Mouse (Mus musculus) embryo, embryonic 10.5 days (tissue): ENCODE data around the gene Robo1.
A peak's percentile ranks its signal among the peaks of the same experiment; 100 is the strongest.

Experiments used
- DNase-seq: peaks from one replicate; pipeline ENCODE4 v3.0.0-alpha.2; 2015; ENCODE audit warnings: low spot score

Gene Robo1

DNA sequence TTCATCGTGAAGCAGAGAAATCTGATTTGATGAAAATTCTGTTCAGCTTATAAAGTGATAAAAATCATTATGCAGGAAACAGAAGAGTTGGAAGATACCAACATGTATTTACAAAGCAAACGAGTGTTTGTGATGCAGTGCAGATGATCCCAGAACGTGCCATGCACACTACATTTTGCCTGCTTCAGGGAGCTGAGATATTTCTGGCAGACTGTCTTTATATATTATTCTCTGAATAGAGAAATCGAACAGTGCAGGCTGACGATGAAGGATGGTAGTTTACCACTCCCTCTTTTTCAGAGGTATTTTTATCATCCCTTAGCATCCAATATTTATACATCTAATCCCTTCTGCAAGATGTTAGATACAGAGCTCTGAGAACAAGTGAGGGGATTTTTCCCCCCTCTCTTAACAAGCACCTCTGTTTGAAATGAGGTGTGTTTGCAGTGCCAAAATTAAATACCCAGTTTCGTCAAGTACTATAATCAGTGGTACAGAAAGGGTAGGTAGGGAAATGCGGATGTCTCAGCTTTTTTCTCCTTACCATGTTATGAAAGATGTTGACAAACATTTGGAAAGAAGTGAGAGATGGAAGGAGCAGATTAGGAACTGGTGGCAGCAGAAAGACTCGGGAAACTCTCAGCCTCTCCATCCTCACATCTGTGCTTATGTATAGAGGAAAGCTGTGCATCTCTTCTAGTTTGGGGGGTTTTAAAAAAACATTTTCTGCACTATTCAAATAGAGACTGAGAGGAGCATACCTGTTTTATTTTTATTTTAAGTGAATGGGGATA, at the start of gene Robo1:
Gene Robo1 (plus strand): TSS at position 770 of the 794 bp plus-strand sequence.
- DNase-seq = no peak

DNA sequence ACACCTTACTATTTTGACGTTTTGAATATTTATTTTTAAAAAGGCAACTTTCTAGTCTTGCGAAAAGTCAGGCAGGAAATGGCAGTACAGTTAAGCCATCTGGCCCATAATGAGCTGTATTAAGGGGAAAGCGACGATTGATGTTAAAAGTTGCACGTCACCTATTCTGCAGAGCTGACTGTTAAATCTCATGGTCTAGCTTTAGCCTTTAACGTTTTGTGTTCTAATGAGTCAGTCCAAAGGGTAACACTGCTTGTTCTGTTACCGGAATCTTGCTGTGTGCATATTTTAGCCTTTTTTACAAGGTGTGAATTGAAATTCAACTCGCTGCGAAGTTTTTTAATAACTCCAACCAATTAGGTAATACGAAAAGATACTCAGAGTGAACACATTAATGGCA, 40.3 kb upstream of the Robo1 start:
- no peak for DNase-seq

DNA sequence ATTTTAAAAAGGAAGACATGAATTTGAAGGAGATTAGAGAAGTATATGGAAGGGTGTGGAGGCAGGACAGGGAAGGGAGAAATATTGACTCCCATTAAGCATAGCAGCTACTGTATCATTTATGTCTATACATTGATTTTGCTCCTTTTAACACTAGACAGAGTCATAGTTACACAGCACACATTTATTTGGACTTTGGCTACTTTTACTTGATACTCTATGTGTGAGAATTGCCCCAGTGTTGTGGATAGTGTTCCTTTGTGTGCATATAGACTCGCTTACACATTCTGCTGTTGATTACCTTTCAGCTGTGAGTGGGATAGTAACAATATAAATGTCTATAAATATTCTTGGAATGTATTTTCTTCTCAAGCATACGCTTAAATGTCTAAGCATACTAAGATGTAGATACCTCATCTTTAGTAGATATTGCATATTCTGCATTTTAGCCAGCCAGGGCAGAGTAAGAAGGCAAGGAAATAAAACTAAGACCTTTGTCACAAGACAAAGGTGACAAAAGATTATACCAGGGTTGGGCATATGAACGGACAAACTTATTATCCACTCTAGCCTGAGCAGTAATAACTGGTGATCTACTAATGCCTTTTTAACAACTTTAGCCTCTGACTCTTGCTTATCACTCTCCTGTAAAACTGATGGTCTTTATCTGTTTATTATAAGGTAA, 31.6 kb upstream of the Robo1 start:
- no peak for DNase-seq

DNA sequence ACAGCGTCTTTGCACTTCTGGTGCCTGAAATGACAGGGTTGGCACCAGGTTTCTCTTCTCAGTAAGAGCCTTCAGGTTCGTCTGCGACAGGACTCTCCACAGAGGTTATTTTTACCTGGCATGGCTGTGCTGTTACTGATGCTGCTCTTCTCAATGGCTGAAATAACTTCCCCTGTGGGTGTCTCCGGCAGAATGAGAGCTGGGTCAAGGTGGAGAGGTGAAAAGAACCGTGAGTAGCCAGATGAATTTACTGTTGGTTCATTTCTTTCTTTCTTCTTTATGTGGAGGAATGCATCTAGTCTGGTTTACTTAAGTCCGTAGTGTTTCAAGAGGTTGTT, 194 bp downstream of the Robo1 start:
- no peak for DNase-seq

DNA sequence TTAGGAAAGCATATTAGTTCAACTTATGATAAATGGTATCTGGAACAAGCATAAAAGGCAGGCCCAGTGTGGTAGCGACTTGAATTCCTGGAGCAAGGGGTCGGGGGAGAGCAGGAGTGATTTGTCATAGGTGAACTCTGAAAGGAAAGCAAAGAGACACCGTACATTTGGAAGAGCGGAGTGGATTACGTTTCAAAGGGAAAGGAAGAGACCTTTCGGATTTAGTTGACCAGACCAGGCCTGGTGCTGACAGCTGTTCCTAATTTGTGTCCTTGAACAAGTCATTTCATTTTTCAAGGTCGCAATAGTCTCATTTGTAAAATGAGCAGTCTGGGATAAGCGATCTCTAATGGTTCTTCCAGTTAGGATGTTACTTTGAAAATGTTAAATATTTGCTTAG, 19.2 kb downstream of the Robo1 start:
- DNase-seq = peak; percentile 46

DNA sequence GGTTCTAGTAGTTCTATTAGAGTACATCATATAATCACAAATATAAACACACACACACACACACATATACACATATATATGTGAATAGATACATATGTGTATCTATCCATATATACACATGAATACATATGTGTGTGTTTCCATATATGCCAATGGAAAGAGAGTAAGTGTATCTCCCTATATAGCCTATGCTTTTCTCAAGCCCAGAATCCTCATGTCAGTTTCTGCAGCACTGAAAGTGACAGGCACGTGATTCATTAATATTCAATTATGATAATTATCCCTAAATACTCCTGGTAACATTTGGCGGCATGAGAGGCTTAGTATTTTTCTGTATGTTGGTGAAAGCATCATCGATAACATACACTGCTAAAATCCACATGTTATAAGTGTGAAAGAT, 20.5 kb downstream of the Robo1 start:
- DNase-seq = no peak

DNA sequence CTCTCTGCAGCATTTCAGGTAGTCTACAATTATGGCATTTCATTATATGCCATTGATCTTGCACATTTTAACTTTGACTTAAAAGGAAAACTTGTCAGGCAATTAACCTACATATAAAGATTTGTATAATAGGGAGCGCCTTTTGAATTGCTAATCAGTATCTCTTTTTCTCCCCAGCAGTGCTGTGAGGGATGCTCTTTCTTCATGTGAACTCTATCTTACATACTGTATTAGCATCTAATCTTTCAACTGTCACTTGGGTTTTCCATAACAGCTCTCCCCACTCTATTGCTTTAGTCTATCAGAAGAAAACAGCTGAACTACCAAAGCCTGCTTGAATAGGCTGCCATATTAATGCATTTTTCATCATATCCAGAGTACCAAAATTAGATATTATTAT, 29.7 kb downstream of the Robo1 start:
- DNase-seq = no peak

DNA sequence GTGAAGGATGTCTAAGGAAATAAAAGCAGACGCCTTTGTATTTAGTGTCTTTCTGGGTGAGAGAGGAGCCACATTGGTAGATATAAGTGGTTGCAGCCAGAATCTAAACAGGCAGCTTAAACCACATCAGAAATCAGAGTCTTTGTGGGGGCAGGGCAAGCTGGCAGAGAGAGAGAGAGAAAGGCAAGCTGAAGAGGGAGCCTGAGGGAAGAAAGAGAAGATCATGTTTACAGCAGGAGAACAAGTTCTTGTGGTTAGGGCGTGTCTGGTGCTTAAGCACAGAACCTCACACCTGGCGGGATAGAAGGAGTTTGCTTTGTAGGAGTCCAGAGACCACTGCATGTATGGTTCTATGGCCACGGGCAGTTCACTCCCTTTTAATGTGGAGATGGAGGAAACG, 42.3 kb downstream of the Robo1 start:
- no peak for DNase-seq

DNA sequence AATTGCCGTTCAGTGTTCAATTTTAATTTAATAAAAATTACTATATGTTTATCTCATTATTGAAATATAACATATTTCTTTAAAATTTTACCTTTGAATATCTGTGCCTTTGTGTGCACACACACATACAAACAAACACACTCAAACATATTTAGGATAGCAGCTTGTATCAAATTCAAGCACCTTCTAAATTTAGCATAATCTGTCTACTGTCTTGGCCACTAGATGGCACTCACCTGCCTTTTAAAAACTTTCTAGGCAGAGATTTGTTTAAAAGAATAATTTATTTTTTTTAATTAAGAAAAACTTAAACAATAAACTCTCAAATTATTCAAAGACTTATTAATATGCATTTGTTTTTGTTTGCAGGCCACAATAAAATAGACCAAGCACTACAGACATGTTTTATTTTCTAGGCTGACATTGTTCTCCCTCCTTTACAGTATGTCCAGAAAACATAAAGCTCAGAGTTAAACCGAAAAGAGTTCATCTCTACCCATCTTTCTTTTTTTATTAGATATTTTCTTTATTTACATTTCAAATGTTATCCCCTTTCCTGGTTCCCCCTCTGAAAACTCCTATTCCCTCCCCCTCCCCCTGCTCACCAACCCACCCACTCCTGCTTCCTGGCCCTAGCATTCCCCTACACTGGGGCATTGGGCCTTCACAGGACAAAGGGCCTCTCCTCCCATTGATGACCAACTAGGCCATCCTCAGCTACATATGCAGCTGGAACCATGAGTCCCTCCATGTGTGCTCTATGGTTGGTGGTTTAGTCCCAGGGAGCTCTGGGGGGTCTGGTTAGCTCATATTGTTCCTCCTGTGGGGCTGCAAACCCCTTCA, 48.6 kb downstream of the Robo1 start:
- peak; percentile 82 for DNase-seq

DNA sequence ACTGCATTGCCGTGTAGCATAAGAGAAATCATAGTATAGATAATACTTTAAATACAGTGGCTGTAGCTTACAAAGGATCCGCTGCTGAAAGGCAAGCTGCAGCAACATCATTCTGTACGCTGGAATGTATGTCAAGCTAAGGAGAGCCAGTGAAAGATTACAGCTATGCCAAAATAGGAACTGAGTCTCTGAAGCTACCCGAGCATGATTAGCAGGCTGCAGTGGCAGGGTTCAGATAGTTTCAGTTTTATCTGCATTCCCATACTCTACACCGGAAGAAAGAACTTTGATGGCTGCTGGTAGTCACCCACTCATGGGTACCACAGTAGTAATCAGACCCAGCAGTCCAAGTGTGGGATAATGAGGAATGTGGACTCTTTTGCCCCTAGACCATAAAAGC, 68.8 kb downstream of the Robo1 start:
- DNase-seq = no peak

DNA sequence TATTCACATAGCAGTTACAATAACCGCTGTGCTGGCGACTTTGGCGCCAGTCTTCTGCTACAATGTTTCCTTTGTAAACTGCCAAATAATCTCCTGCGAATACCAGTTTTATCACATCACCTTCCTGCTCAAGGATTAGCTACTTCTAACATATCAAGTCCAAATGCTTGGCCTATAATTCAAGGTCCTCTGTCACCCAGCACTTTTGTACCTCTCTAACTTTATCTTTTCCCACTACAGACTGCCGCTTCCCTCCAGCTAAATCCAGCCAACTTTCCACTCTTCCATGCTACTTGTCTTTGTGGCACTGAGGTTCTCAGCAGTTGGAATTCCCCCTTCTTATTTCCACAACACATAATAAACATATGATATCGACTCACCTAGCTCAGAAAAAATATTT, 73.7 kb downstream of the Robo1 start:
- no peak for DNase-seq

DNA sequence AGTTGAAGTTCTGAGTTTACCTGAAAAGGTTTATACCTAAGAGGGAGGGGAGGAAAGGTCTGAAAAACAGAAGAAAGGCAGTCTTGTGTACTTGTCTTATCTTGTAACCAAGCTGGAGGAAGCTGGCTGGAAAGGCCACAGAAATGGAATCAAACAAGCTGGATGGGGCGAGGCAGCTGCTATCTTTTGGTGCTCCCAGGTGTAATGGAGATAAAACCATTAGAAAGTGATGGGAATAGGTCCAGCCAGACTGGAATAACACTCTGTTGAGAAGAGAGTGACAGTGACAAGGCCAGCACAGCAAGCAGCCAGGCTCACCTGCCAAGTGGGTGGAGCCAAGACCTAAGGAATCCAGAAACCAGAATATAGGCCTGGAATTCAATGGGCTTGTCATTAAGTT, 75.5 kb downstream of the Robo1 start:
- no peak for DNase-seq

DNA sequence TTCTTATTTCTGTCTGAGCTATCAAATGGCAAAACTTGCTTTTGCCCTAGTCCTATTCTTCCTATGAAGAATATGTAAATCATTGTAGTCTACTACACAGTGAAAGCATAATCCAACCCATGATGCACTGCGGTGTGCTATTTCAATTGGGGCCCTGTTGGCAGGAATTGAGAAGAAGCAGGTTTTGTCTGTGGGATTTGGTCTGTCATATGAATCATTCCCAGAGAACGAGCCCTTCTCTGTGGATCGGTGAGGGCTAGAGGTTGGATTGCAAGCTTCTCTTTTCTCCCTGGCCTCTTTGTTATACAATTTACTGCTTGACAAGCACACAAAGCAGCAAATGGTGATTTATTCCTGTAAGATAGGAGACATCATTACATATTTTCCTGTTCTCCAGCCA, 85.4 kb downstream of the Robo1 start:
- DNase-seq = peak; percentile 28

DNA sequence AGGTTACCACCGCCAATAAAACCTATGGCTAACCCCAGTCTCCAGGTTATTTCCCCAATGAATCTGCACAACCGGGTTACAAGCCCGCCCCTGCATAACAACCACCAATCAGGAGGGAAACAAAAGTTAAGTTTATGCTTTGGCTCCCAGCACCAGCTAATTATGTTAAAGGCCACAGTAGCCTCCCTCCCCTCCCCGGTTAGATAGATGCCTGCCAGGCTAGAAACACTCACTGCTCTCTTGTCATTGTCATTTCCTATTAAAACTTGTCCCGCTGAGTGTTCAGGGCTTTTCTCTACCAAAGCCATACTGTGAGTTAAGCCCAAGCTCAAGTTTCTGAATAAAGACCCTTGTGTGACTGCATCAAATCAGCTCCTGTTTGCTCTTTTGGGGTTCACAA, 90.7 kb downstream of the Robo1 start:
- peak; percentile 34 for DNase-seq

DNA sequence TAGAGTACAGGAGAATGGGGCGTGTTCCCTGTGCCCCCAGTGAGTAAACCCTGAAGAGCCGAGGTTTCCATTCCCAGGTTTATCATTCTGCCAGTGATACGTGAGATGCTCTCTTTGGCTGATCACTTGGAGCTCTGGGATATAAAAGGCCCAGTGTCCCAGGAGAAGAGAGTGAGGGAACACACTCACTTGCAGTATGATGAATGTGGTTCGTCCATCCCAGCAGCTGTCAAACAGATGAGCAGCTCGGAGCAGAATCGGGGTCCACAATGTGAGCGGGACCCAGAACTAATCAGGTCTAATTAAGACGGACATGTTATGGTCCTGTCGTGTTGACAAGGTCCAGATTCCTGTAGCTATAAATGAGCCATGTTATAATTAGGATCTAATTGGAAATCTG, 94.3 kb downstream of the Robo1 start:
- peak; percentile 44 for DNase-seq

DNA sequence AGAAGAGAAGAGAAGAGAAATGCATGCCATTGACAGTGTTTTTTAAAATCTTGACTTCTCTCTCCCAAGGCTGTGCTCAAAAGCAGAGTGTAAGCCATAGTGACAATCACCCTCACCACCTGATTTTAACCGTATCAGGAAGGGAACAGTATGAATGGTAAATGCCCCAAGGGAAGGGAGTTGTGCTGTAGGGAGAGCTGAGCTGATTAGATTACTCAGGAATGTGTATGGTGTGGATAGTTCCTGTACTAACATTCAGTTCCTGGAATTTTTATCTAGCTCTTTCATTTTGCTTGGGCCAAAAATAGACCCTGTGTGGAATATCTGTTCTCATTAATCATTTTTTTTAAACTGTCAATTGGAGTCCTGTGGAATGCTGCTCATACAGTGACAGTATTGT, 101.7 kb downstream of the Robo1 start:
- DNase-seq = no peak

DNA sequence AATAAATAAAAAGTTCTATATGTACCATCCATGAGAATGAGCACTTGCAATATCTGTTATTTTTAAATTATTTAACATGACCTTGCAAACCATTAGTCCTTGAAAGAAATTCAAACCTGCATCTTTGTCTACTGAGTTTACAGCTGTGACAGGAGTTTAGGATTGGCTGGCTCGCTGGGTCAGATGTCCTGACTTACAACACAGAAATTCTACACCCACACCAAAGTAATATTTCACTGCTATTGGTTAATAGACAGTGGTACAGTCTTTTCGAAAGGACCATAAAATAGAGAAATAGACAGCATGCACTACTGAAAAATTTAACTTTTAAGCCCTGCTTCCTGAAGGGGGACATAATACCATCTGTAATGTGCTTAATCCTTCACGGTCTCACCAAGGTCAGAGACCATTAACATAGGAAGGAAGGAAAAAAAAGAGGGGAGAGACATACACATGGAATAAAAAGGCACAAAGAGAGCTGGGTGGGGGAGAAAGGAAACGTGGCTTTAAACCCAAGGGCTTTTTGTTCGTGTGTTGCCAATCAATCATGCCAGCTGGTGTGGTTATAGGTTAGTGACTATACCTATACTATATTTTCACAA, 103.7 kb downstream of the Robo1 start:
- DNase-seq = peak; percentile 30

DNA sequence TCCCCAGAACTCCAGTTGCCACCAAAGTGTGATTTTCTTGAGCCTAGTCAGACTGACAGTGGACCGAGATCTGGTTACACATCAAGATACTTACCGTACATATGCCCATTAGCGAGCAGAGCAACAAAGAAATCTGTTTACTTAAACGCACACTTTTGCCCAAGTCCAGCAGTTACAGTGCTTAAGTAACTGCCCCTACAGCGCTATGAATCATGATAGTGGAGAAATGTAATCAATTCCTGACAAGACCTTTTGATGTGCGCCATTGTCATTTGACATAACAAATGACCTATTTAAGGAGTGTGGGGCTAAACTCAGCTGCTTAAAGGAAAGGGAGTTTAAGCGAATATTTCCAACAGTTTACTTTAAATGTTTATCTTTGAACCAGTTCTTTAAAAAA, 104.8 kb downstream of the Robo1 start:
- peak; percentile 50 for DNase-seq

DNA sequence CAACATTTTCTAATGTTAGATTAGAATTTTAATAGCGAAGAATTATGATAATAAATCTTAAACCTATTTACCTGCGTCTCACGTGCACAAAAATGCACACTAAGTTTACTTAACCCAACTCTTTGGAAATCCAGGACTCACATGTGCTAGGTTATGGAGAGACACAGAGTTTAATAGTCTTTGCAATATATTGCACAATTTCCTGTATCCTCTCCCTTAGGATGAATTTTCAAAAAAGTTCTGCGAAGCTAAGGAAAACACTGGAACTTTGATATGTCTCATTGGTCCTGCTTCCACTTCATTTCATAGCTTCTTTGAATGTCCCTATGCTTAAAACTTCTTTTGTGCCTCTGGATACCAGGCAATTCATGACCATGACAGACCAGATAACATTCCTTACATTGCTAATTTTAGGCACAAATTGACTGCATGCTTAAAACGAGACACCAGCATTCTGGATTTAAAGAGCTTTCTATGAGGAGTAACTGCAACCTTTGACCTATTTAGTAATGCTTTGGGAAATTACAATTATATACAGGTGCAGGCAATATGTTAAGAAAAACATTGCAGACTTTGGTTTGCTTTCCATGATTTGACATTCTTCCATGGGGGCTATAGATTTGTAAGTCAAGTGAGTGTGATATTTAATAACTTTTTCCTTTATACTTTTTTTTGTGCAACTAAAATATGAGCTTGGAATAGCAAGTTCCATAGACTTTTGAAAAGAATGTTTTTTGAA, 111.4 kb downstream of the Robo1 start:
- no peak for DNase-seq

DNA sequence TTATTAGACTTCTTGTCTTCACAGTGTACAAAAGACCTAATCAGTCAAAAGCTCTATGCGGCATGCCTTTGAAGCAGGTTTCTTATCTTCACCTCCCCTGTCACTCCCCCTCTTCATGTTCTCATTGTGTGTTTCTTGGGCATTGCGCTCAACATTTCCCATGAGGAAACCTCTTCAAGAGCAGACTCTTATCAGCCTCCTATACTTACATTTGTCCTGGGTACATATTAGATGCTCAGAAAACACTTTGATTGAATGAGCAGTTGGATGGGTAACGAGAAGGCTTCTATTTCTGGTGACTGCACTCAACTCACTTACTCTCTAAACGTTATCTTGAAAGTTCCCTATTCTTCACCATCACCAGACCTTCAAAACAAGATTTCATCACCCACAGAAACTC, 114.3 kb downstream of the Robo1 start:
- no peak for DNase-seq

DNA sequence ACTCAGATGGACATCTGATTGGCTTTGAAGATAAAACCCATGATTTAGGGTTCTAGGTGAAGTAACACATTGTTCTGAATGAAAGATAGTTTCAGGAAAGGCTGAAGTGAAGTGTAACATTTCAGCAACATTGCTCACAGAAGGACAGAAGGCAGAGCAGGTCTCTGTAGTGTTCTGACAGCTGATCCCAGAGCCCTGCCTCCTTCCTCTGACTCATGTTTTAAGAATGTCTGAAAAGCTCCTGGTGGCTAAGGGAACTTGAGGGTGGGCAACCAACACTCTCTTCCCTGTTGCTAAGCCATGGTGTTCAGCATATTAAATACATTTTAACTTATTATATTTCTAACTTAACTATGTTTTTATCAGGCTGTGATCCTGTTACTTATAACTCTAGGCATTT, 126.3 kb downstream of the Robo1 start:
- peak; percentile 35 for DNase-seq
